Mouse (Mus musculus) MEL (cell line): ENCODE measurements around the gene Cd300c2. TPM values are rescaled to one million over a fixed set of nuclear protein-coding genes. Genes with fewer than 3 reads are reported as not detected.

Experiments used
- DNase-seq: peaks from one replicate; pipeline ENCODE4 v3.0.0; 2011; ENCODE audit warnings: low read depth, low spot score
- H3K27ac ChIP-seq: 2 replicates; pipeline ENCODE4 v1.5.1; 2012; ENCODE audit warnings: low read depth, mild to moderate bottlenecking, control low read depth, low read length, moderate library complexity; ENCODE audit not compliant: control insufficient read depth
- H3K27me3 ChIP-seq, 2 experiments: fragments of 150-350 bp in 1 of 2; sonication (generic) in 1 of 2; 2 replicates each; pipeline ENCODE4 v1.6.1; 2012; ENCODE audit warnings: low read length in 2 of 2, mild to moderate bottlenecking in 2 of 2, improper control_type of control experiment in 1 of 2, moderate library complexity in 1 of 2; ENCODE audit not compliant: insufficient read depth in 2 of 2, control insufficient read depth in 1 of 2
- H3K36me3 ChIP-seq, 2 experiments: 2 replicates each; pipeline ENCODE4 v1.6.1; 2012 to 2014; ENCODE audit warnings: low read length in 2 of 2, improper control_type of control experiment in 1 of 2, inconsistent platforms in 1 of 2, mild to moderate bottlenecking in 1 of 2; ENCODE audit not compliant: insufficient read depth in 2 of 2, control insufficient read depth in 1 of 2
- H3K4me1 ChIP-seq, 2 experiments: fragments of 150-350 bp in 1 of 2; sonication (generic) in 1 of 2; 2 replicates each; pipeline ENCODE4 v1.6.1; 2012; ENCODE audit warnings: low read length in 2 of 2, improper control_type of control experiment in 1 of 2, mild to moderate bottlenecking in 1 of 2; ENCODE audit not compliant: insufficient read depth in 2 of 2, control insufficient read depth in 1 of 2
- H3K4me3 ChIP-seq, 2 experiments: fragments of 150-350 bp in 1 of 2; sonication (generic) in 1 of 2; 2 replicates each; pipeline ENCODE4 v1.5.1; 2012; ENCODE audit warnings: low read depth in 2 of 2, low read length in 2 of 2, mild to moderate bottlenecking in 2 of 2, moderate library complexity in 2 of 2, control low read depth in 1 of 2, improper control_type of control experiment in 1 of 2; ENCODE audit not compliant: control insufficient read depth in 1 of 2, insufficient read depth in 1 of 2
- H3K79me2 ChIP-seq: 2 replicates; pipeline ENCODE4 v1.6.1; 2012; ENCODE audit warnings: mild to moderate bottlenecking, low read length, moderate library complexity; ENCODE audit not compliant: control insufficient read depth, poor library complexity, insufficient read depth
- H3K9ac ChIP-seq: 2 replicates; pipeline ENCODE4 v1.6.1; 2012; ENCODE audit warnings: low read depth, mild to moderate bottlenecking, control low read depth, low read length, moderate library complexity; ENCODE audit not compliant: control insufficient read depth, poor library complexity, severe bottlenecking
- H3K9me3 ChIP-seq: fragments of 150-350 bp; sonication (generic); replicated peaks from 2 replicates; pipeline ENCODE4 v1.6.1; 2012; ENCODE audit warnings: mild to moderate bottlenecking, low read length, improper control_type of control experiment, moderate library complexity; ENCODE audit not compliant: insufficient read depth
- CHD2 ChIP-seq: IDR thresholded peaks from 2 replicates; pipeline ENCODE4 v1.6.1; 2011; ENCODE audit warnings: low read length, improper control_type of control experiment
- CTCF ChIP-seq, 3 experiments: IDR thresholded peaks in 2 of 3; conservative IDR thresholded peaks in 1 of 3; 2 replicates each; pipeline ENCODE4 v1.5.1; 2011 to 2012; ENCODE audit warnings: low read length in 3 of 3, low read depth in 2 of 3, mild to moderate bottlenecking in 2 of 3, improper control_type of control experiment in 1 of 3, inconsistent platforms in 1 of 3, mixed read lengths in 1 of 3, moderate library complexity in 1 of 3; ENCODE audit not compliant: control insufficient read depth in 1 of 3, insufficient read depth in 1 of 3, poor library complexity in 1 of 3, severe bottlenecking in 1 of 3
- E2F4 ChIP-seq: IDR thresholded peaks from 2 replicates; pipeline ENCODE4 v1.6.1; 2011; ENCODE audit warnings: low read depth, low read length, improper control_type of control experiment, borderline replicate concordance
- ETS1 ChIP-seq: IDR thresholded peaks from 2 replicates; pipeline ENCODE4 v1.6.1; 2012; ENCODE audit warnings: low read depth, mild to moderate bottlenecking, inconsistent platforms, low read length, improper control_type of control experiment, moderate library complexity
- GABPA ChIP-seq: IDR thresholded peaks from 2 replicates; pipeline ENCODE4 v1.6.1; 2012; ENCODE audit warnings: low read depth, mild to moderate bottlenecking, inconsistent platforms, low read length, improper control_type of control experiment, moderate library complexity
- GATA1 ChIP-seq: IDR thresholded peaks from 2 replicates; pipeline ENCODE4 v1.6.1; 2011; ENCODE audit warnings: low read depth, low read length, improper control_type of control experiment
- HCFC1 ChIP-seq: IDR thresholded peaks from 2 replicates; pipeline ENCODE4 v1.6.1; 2012; ENCODE audit warnings: low read depth, mild to moderate bottlenecking, inconsistent platforms, low read length, improper control_type of control experiment, moderate library complexity
- MAX ChIP-seq: IDR thresholded peaks from 2 replicates; pipeline ENCODE4 v1.6.1; 2011; ENCODE audit warnings: low read length, improper control_type of control experiment
- MAZ ChIP-seq: IDR thresholded peaks from 2 replicates; pipeline ENCODE4 v1.6.1; 2012; ENCODE audit warnings: low read depth, mild to moderate bottlenecking, inconsistent platforms, low read length, improper control_type of control experiment
- MYB ChIP-seq: IDR thresholded peaks from 2 replicates; pipeline ENCODE4 v1.6.1; 2011; ENCODE audit warnings: mild to moderate bottlenecking, low read depth, low read length, improper control_type of control experiment
- MYC ChIP-seq: IDR thresholded peaks from 2 replicates; pipeline ENCODE4 v1.6.1; 2011; ENCODE audit warnings: low read depth, mild to moderate bottlenecking, low read length, improper control_type of control experiment, moderate library complexity
- RAD21 ChIP-seq: IDR thresholded peaks from 2 replicates; pipeline ENCODE4 v1.6.1; 2011; ENCODE audit warnings: mild to moderate bottlenecking, low read depth, low read length, improper control_type of control experiment
- RCOR1 ChIP-seq: IDR thresholded peaks from 2 replicates; pipeline ENCODE4 v1.6.1; 2012; ENCODE audit warnings: low read depth, mild to moderate bottlenecking, inconsistent platforms, low read length, improper control_type of control experiment
- SMC3 ChIP-seq: IDR thresholded peaks from 2 replicates; pipeline ENCODE4 v1.6.1; 2011; ENCODE audit warnings: low read depth, low read length, improper control_type of control experiment
- TAL1 ChIP-seq: IDR thresholded peaks from 2 replicates; pipeline ENCODE4 v1.6.1; 2012; ENCODE audit warnings: mild to moderate bottlenecking, inconsistent platforms, low read length, moderate library complexity, mixed read lengths
- UBTF ChIP-seq: IDR thresholded peaks from 2 replicates; pipeline ENCODE4 v1.6.1; 2012; ENCODE audit warnings: low read depth, mild to moderate bottlenecking, inconsistent platforms, low read length, improper control_type of control experiment, moderate library complexity, borderline replicate concordance; ENCODE audit not compliant: insufficient read depth
- USF2 ChIP-seq, 2 experiments: IDR thresholded peaks; 2 replicates each; pipeline ENCODE4 v1.6.1; 2011 to 2012; ENCODE audit warnings: improper control_type of control experiment in 2 of 2, low read length in 2 of 2, borderline replicate concordance in 1 of 2, inconsistent platforms in 1 of 2, low read depth in 1 of 2, mild to moderate bottlenecking in 1 of 2; ENCODE audit not compliant: insufficient read depth in 1 of 2
- ZC3H11A ChIP-seq: IDR thresholded peaks from 2 replicates; pipeline ENCODE4 v1.6.1; 2012; ENCODE audit warnings: low read depth, mild to moderate bottlenecking, inconsistent platforms, low read length, improper control_type of control experiment
- ZKSCAN1 ChIP-seq: IDR thresholded peaks from 2 replicates; pipeline ENCODE4 v1.6.1; 2012; ENCODE audit warnings: low read depth, mild to moderate bottlenecking, inconsistent platforms, low read length, improper control_type of control experiment, moderate library complexity
- ZMIZ1 ChIP-seq: IDR thresholded peaks from 2 replicates; pipeline ENCODE4 v1.6.1; 2012; ENCODE audit warnings: low read depth, mild to moderate bottlenecking, inconsistent platforms, low read length, improper control_type of control experiment, moderate library complexity
- ZNF384 ChIP-seq: IDR thresholded peaks from 2 replicates; pipeline ENCODE4 v1.6.1; 2012; ENCODE audit warnings: low read depth, mild to moderate bottlenecking, inconsistent platforms, low read length, improper control_type of control experiment
- polyA plus RNA-seq, 2 experiments: library from polyadenylated mRNA; stranded (reverse) in 1 of 2; unstranded in 1 of 2; fragments of >175 nt in 1 of 2; fragments of >200 nt in 1 of 2; gene quantifications; 2 replicates each; pipeline versions ENCODE4 v1.2.1 to v1.2.4; 2012; ENCODE audit warnings: low replicate concordance in 2 of 2, low read depth in 1 of 2; ENCODE audit not compliant: insufficient read length in 2 of 2, insufficient read depth in 1 of 2, missing spikeins in 1 of 2
- total RNA-seq: library from RNA; depleted of rRNA; stranded (reverse); fragments of 300-350 nt; gene quantifications from 2 replicates; pipeline ENCODE4 v1.2.3, GENCODE M21; 2012; rRNA removed

Gene Cd300c2
- not detected in 2 replicates for total RNA-seq
- polyA plus RNA-seq = not detected

DNA sequence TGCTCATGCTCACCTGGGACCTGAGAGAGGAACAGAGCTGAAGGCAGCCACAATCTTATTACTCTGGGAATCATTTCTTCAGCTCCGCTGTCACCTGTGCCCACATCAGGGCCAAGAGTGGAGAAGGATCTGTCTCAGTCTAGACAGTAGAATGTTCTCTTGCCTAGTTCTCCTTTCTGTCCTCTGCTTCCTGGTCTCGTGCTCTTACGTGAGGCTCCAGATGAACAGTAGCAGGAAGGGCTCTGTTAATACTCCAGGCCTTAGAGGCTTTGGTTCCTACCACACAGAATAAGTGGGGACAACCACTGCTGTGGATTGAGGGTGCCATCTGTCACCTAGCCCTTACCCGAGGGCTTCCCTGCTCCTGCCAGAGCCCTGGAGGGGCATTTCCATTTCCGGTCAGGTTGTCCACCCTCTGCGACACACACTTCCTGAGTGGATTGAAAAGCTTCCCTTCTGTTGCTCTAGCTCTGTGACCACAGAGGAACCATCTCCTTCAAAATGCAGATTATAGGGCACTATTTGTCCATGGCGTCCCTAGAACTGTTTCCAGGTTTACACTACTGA, at the start of gene Cd300c2:
Gene Cd300c2 (minus strand): TSS at position 407 of the 567 bp plus-strand sequence.
- TF ChIP-seq ZKSCAN1 (no peak), TAL1 (no peak), ETS1 (no peak), RCOR1 (no peak), HCFC1 (no peak), E2F4 (no peak), MAZ (no peak), MYC (no peak), MAX (no peak), CHD2 (no peak), USF2 (IDR thresholded peaks at IDR 0.05; ENCODE audit: borderline replicate concordance in 1 of 2, insufficient read depth in 1 of 2, low read depth in 1 of 2, low read length in 2 of 2) (no peak), UBTF (no peak), ZC3H11A (no peak), SMC3 (no peak), ZMIZ1 (no peak), MYB (no peak), ZNF384 (no peak), GATA1 (no peak), GABPA (no peak)
- Histone ChIP-seq H3K4me3 (no peak within 1 kb of the TSS), H3K79me2 (no peaks in the 10 kb centered on the region), H3K9me3 (no peaks in the 10 kb centered on the region), H3K4me1 (no peaks in the 10 kb centered on the region), H3K27me3 (no peaks in the 10 kb centered on the region), H3K9ac (no peak within 1 kb of the TSS), H3K36me3 (no peaks in the 10 kb centered on the region), H3K27ac (no peak within 1 kb of the TSS)
- DNase-seq = no peak

DNA sequence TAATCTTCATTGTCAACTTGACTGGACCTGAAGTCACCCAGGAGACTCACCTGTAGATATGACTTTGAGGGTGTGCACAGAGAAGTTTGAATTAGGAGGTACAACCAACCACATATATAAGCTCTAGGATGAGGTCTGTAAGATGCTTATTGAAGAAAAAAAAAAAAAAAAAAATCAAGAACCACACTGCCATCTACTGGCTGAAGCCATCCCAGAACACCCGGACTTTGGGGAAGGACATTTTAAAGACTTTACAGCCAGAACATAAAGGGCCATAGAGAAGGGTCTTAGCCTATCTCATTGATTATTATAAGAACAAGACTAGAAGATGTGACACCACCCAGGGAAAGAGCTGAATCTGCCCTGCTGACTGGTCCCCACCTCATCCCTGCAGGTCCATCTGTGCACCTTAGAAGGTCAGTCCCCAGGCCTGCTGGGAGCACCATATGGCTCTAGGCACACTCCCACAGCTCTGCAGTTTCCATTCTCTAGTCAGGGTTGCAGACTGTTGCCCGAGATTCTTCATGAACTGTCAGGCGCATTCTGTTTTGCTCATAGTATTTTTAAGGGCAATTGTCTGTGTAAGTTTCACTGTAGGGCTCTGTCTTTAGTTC, 47.7 kb upstream of the Cd300c2 start:
- no peak overlapping the region for H3K9ac ChIP-seq
- DNase-seq = peak; percentile 20
- no peaks in the 10 kb centered on the region for H3K27me3 ChIP-seq
- no peaks in the 10 kb centered on the region for H3K4me1 ChIP-seq
- no peak overlapping the region for H3K4me3 ChIP-seq
- no peaks in the 10 kb centered on the region for H3K79me2 ChIP-seq
- TF ChIP-seq RAD21 (peak; percentile 33), MYC (no peak), CTCF (IDR thresholded peaks at IDR 0.05 in 2 of 3, conservative IDR thresholded peaks at IDR 0.05 in 1 of 3; ENCODE audit: control insufficient read depth in 1 of 3, insufficient read depth in 1 of 3, low read depth in 2 of 3, low read length in 3 of 3, poor library complexity in 1 of 3, severe bottlenecking in 1 of 3) (peak in 2 of 3 experiments; percentile 31 to 45; a peak in 3 of 6 replicates), SMC3 (0 out of 2 replicates have a peak, but pooled peaks have one; percentile 5), ZNF384 (peak; percentile 88)
- no peak overlapping the region for H3K27ac ChIP-seq
- no peaks in the 10 kb centered on the region for H3K36me3 ChIP-seq
- no peaks in the 10 kb centered on the region for H3K9me3 ChIP-seq
